Mouse (Mus musculus): ENCODE measurements around the gene Olfr345. TPM values are rescaled to one million over a fixed set of nuclear protein-coding genes. Genes with fewer than 3 reads are reported as not detected.

The Olfr345 gene
- polyA plus RNA-seq (2012; fragmentation: generic; extraction: Trizol): not detected
- long read RNA-seq, experiment 1: 0 reads
- long read RNA-seq, experiment 2: 0 reads

GRCm38 (mm10) chr2:36639741-36640140, at the start of gene Olfr345:
Olfr345 (plus strand) TSS chr2:36640041.
- TF ChIP-seq MYOG (IDR thresholded peaks at IDR 0.05; ENCODE audit: control insufficient read depth, extremely low read depth, insufficient read length) (no peak), MAX (IDR thresholded peaks at IDR 0.05) (no peak), CTCF (IDR thresholded peaks at IDR 0.05; ENCODE audit: control insufficient read depth, insufficient read depth, insufficient read length) (no peak), FOSL1 (IDR thresholded peaks at IDR 0.05; ENCODE audit: insufficient read depth, low read length, poor library complexity, severe bottlenecking) (no peak), CEBPB (IDR thresholded peaks at IDR 0.05; ENCODE audit: low read depth) (no peak), MYOD1 (IDR thresholded peaks at IDR 0.05; ENCODE audit: control insufficient read depth, insufficient read length, low read depth) (no peak), USF1 (IDR thresholded peaks at IDR 0.05; ENCODE audit: low read depth) (no peak)
- H3K27me3 ChIP-seq (ENCODE audit: control insufficient read depth, insufficient read depth, insufficient read length): no peaks in the 10 kb centered on the region
- no peak within 1 kb of the TSS for H3K4me3 ChIP-seq (ENCODE audit: insufficient read depth, poor library complexity, severe bottlenecking)
- no peaks in the 10 kb centered on the region for H3K79me3 ChIP-seq (ENCODE audit: low read depth)
- H3ac ChIP-seq (ENCODE audit: control insufficient read depth, insufficient read length, low read depth): no peak within 1 kb of the TSS
- no peaks in the 10 kb centered on the region for H3K79me2 ChIP-seq (ENCODE audit: control insufficient read depth, insufficient read depth)
- no peaks in the 10 kb centered on the region for H3K36me3 ChIP-seq (ENCODE audit: control insufficient read depth, insufficient read depth)

- H3K79me3 ChIP-seq (ENCODE audit: low read depth): no peaks in the 10 kb centered on the region
- H3ac ChIP-seq (ENCODE audit: control insufficient read depth, insufficient read length, low read depth): no peak within 1 kb of the TSS
- no peak within 1 kb of the TSS for H3K4me3 ChIP-seq (ENCODE audit: insufficient read depth, poor library complexity, severe bottlenecking)
- no peaks in the 10 kb centered on the region for H3K79me2 ChIP-seq (ENCODE audit: control insufficient read depth, insufficient read depth)
- TF ChIP-seq MYOD1 (IDR thresholded peaks at IDR 0.05; ENCODE audit: control insufficient read depth, insufficient read length, low read depth): no peak
- no peak for TF ChIP-seq MAX (IDR thresholded peaks at IDR 0.05)
- TF ChIP-seq CEBPB (IDR thresholded peaks at IDR 0.05; ENCODE audit: low read depth): no peak
- no peak for TF ChIP-seq USF1 (IDR thresholded peaks at IDR 0.05; ENCODE audit: low read depth)
- no peak for TF ChIP-seq MYOG (IDR thresholded peaks at IDR 0.05; ENCODE audit: control insufficient read depth, extremely low read depth, insufficient read length)
- no peak for TF ChIP-seq CTCF (IDR thresholded peaks at IDR 0.05; ENCODE audit: control insufficient read depth, insufficient read depth, insufficient read length)
- no peak for TF ChIP-seq FOSL1 (IDR thresholded peaks at IDR 0.05; ENCODE audit: insufficient read depth, low read length, poor library complexity, severe bottlenecking)
- H3K36me3 ChIP-seq (ENCODE audit: control insufficient read depth, insufficient read depth): no peaks in the 10 kb centered on the region
- no peaks in the 10 kb centered on the region for H3K27me3 ChIP-seq (ENCODE audit: control insufficient read depth, insufficient read depth, insufficient read length)
Observed at GRCm38 (mm10) chr2:36685488-36685887, 45.6 kb downstream of the Olfr345 start, which contains the start of gene Olfr346. Olfr346 (plus strand) TSS chr2:36685788.

Other genes starting within 250 kb of the Olfr345 start
- not detected for gene Olfr339, start 221.1 kb upstream of the Olfr345 start, polyA plus RNA-seq (2012; fragmentation: generic; extraction: Trizol)
- gene Olfr340, start 187.5 kb upstream of the Olfr345 start, polyA plus RNA-seq (2012; fragmentation: generic; extraction: Trizol): not detected
- not detected for gene Olfr341, start 157.6 kb upstream of the Olfr345 start, polyA plus RNA-seq (2012; fragmentation: generic; extraction: Trizol)
- not detected for gene Olfr342, start 115.0 kb upstream of the Olfr345 start, polyA plus RNA-seq (2012; fragmentation: generic; extraction: Trizol)
- gene Olfr344, start 73.4 kb upstream of the Olfr345 start, polyA plus RNA-seq (2012; fragmentation: generic; extraction: Trizol): not detected
- gene Olfr346, start 45.7 kb downstream of the Olfr345 start, polyA plus RNA-seq (2012; fragmentation: generic; extraction: Trizol): not detected
- gene Olfr347, start 91.9 kb downstream of the Olfr345 start, polyA plus RNA-seq (2012; fragmentation: generic; extraction: Trizol): not detected
- not detected for gene Olfr348, start 144.2 kb downstream of the Olfr345 start, polyA plus RNA-seq (2012; fragmentation: generic; extraction: Trizol)
- not detected for gene Olfr50, start 150.5 kb downstream of the Olfr345 start, polyA plus RNA-seq (2012; fragmentation: generic; extraction: Trizol)
- not detected for gene Olfr3, start 177.0 kb downstream of the Olfr345 start, polyA plus RNA-seq (2012; fragmentation: generic; extraction: Trizol)
- not detected for gene Olfr350, start 206.3 kb downstream of the Olfr345 start, polyA plus RNA-seq (2012; fragmentation: generic; extraction: Trizol)
- not detected for gene Olfr351, start 222.6 kb downstream of the Olfr345 start, polyA plus RNA-seq (2012; fragmentation: generic; extraction: Trizol)
- not detected for gene Olfr352, start 228.4 kb downstream of the Olfr345 start, polyA plus RNA-seq (2012; fragmentation: generic; extraction: Trizol)